Mouse (Mus musculus): Measurements from ENCODE around the gene 2610044O15Rik8.

GRCm38 (mm10) chr8:129233664-129234026 is 561 bp downstream of the 2610044O15Rik8 start:
- TF ChIP-seq CTCF (IDR thresholded peaks at IDR 0.05): no peak
- no peak for TF ChIP-seq EP300 (IDR thresholded peaks at IDR 0.05; ENCODE audit: insufficient read depth, low read depth, low read length)

All from heart, adult 2 months (tissue).